Mouse (Mus musculus): ENCODE results near the gene Acap2.

DNA sequence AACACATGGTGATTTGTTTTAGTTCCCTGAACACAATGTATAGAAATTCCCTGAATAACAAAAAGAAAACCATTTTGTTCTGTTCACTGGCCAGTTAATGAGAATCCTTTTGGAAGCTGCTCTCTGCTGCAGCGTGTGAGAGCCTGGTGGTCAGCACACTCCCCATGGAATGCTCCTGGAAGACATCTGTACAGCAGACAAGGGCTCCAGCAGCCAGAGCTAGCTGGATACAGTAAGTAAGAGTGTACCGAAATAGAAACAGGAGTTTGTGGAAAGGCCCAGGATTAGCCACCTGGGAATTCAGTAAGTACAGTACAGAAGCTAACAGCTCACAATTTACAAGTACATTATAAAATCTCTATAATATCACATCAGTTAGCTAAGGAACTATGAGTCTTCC, 99.7 kb downstream of the Acap2 start:
- TF ChIP-seq CTCF (IDR thresholded peaks at IDR 0.05; ENCODE audit: low read depth), result no peak
- TF ChIP-seq EP300 (IDR thresholded peaks at IDR 0.05; ENCODE audit: low read depth), result no peak

All from liver, embryonic 14.5 days (tissue).